Mouse (Mus musculus) kidney, adult 2 months (tissue): ENCODE results near the gene Cpa5. TPM values are rescaled to one million over a fixed set of nuclear protein-coding genes. Genes with fewer than 3 reads are reported as not detected.

ENCODE experiments used
- DNase-seq: peaks from one replicate; pipeline ENCODE4 v3.0.0; 2021
- H3K27ac ChIP-seq: fragments of 200-500 bp; 2 replicates; pipeline ENCODE4 v1.5.1; 2012; ENCODE audit warnings: low read depth, low read length, control low read depth, inconsistent platforms; ENCODE audit not compliant: insufficient read depth
- H3K27me3 ChIP-seq: fragments of 200-500 bp; replicated peaks from 2 replicates; pipeline ENCODE4 v1.6.1; 2012; ENCODE audit warnings: mild to moderate bottlenecking, moderate library complexity, low read length, inconsistent platforms; ENCODE audit not compliant: control insufficient read depth, insufficient read depth
- H3K36me3 ChIP-seq: fragments of 200-500 bp; 2 replicates; pipeline ENCODE4 v1.6.1; 2012; ENCODE audit warnings: mild to moderate bottlenecking, moderate library complexity, low read length, inconsistent platforms; ENCODE audit not compliant: control insufficient read depth, insufficient read depth
- H3K4me1 ChIP-seq: fragments of 200-500 bp; 2 replicates; pipeline ENCODE4 v1.6.1; 2011; ENCODE audit warnings: low read length; ENCODE audit not compliant: control insufficient read depth, insufficient read depth
- H3K4me3 ChIP-seq: fragments of 200-500 bp; 2 replicates; pipeline ENCODE4 v1.5.1; 2011; ENCODE audit warnings: mild to moderate bottlenecking, low read depth, low read length, control low read depth; ENCODE audit not compliant: insufficient read depth
- CTCF ChIP-seq: fragments of 200-500 bp; conservative IDR thresholded peaks from 2 replicates; pipeline ENCODE4 v1.5.1; 2011; ENCODE audit warnings: low read depth, mild to moderate bottlenecking, control low read depth, low read length, moderate library complexity, mixed read lengths; ENCODE audit not compliant: insufficient read depth, insufficient read length
- POLR2A ChIP-seq: fragments of 200-500 bp; IDR thresholded peaks from one replicate; pipeline ENCODE4 v1.6.1; 2011; ENCODE audit warnings: low read depth, low read length, control low read depth
- WGBS: fragments of 180-500 bp; shearing (Covaris S2); methylation state at CpG from one replicate; pipeline ENCODE4 v1.1.7; 2018; 5-methylcytosine and 5-hydroxymethylcytosine counted together
- polyA plus RNA-seq: library from polyadenylated mRNA; depleted of rRNA; stranded (reverse); fragments of >200 nt; gene quantifications from 2 replicates; pipeline ENCODE4 v1.2.3, GENCODE M21; 2012; rRNA removed

The Cpa5 gene
- polyA plus RNA-seq = not detected in 2 replicates

- WGBS = 93% methylated on average over 7 of the region's 7 CpGs
- no peak for DNase-seq
- H3K4me1 ChIP-seq = no peaks in the 10 kb centered on the region
- no peaks in the 10 kb centered on the region for H3K27me3 ChIP-seq
- H3K4me3 ChIP-seq = no peak within 1 kb of the TSS
- no peaks in the 10 kb centered on the region for H3K36me3 ChIP-seq
- no peak within 1 kb of the TSS for H3K27ac ChIP-seq
- no peak for TF ChIP-seq CTCF
- no peak for TF ChIP-seq POLR2A
Measured at GRCm38 (mm10) chr6:30610710-30611109, at the start of gene Cpa5. Gene Cpa5 (plus strand): TSS chr6:30611010.

DNA sequence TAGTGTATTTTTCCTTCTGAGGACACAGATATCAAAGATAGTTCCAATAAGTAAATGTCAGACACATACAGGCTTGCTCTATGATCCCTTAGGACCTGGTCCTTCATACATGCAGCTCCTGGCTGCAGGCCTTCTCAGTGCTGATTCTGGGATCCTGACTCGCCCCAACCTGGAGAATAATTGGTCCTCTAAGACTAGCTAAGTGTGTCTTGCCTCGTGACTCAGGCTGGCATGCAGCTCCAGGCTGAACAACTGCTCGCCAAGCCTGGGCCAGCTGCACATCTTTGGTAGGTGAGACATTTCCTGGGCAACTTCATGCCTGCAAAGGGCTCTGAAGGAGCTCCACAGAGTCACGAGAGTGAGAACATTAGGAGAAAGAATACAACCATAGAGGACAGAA lies 48.7 kb upstream of the Cpa5 start:
- Histone ChIP-seq H3K27ac (no peak overlapping the region), H3K27me3 (no peaks in the 10 kb centered on the region), H3K4me3 (no peak overlapping the region), H3K4me1 (no peaks in the 10 kb centered on the region), H3K36me3 (no peaks in the 10 kb centered on the region)
- DNase-seq = no peak
- TF ChIP-seq CTCF (no peak), POLR2A (no peak)
- WGBS = 82% methylated on average over 4 of the region's 4 CpGs

DNA sequence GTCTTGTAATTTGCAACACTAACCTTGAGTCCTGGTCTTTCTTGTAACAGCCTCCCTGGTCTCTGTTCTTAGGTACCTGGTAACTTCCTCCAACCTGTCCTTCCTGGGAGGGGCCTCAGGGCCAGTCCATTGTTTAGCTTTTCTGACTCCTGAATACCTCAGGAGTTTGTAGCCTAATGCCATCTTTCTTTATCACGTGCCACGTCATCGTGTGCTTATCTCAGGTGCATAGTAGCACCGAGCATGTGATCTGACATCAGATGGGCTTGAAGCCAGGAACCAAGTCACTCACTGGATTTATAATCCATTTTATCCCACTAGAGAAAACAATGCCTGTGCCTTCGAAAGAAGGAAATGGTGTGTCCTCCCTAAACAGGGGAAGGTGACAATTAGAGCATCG lies 47.2 kb upstream of the Cpa5 start:
- no peak overlapping the region for H3K27ac ChIP-seq
- TF ChIP-seq POLR2A = no peak
- TF ChIP-seq CTCF = no peak
- H3K36me3 ChIP-seq = no peaks in the 10 kb centered on the region
- H3K4me3 ChIP-seq = no peak overlapping the region
- DNase-seq = no peak
- H3K27me3 ChIP-seq = no peaks in the 10 kb centered on the region
- H3K4me1 ChIP-seq = no peaks in the 10 kb centered on the region
- WGBS = 64% methylated on average over 6 of the region's 6 CpGs

DNA sequence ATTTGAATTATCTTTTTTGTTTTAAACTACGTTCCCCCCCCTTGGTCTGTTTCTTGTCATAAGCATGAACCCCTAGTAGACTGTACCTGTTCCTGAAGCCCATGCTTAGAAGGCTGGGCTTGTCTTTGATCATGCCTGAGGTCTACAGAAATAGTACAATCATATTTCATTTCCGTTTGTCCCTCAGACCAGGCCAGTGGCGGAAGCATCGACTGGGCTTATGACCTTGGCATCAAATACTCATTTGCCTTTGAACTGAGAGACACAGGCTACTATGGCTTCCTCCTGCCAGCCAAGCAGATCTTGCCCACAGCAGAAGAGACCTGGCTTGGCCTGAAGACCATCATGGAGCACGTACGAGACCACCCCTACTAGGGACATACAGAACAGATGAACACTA lies 46.8 kb upstream of the Cpa5 start:
- Histone ChIP-seq H3K27me3 (no peaks in the 10 kb centered on the region), H3K4me3 (no peak overlapping the region), H3K27ac (no peak overlapping the region), H3K36me3 (no peaks in the 10 kb centered on the region), H3K4me1 (no peaks in the 10 kb centered on the region)
- TF ChIP-seq CTCF (no peak), POLR2A (no peak)
- WGBS = 88% methylated on average over 6 of the region's 6 CpGs
- no peak for DNase-seq

DNA sequence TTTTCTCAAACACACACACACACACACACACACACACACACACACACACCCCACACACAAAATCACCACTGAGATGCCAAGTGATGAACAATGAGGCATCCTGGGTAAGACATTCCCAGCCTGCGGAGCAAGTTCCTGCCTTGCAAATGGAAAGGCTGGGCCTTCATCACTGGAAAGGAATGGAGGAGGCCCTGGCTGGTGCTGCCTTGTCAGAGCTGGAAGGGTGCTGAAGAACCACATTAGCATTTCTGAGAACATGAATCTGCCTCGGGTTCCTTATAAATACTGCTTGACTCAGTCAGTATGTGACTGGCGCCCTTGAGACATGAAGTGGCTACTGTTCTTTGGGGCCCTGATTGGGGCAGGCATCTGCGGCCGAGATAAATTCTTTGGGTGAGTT lies 42.7 kb upstream of the Cpa5 start, which contains the start of gene Cpa4:
Cpa4 (plus strand) TSS at position 301 of the 400 bp plus-strand sequence.
- Histone ChIP-seq H3K27ac (no peak within 1 kb of the TSS), H3K27me3 (no peaks in the 10 kb centered on the region), H3K36me3 (no peaks in the 10 kb centered on the region), H3K4me3 (no peak within 1 kb of the TSS), H3K4me1 (no peaks in the 10 kb centered on the region)
- DNase-seq = no peak
- WGBS = 78% methylated on average over 5 of the region's 5 CpGs
- no peak for TF ChIP-seq POLR2A
- TF ChIP-seq CTCF = no peak

DNA sequence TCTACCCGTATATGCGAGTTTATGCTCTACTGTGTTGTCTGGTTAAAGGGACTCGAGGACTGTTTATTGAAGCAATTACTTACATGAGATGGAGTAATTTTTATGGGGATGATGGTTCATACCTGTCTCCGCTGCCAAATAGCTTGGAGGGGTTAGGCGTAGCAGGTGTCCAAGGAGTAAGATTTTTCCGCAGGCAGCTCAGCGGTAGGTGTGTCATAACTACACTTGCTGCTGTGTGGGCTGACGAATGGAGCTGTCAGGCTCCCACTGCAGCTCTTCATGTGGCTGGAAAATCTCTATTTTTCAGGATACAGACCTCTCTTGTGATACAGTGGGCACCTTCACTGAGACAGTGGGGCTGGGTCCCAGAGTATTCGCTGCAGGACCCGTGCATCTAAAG lies 41.5 kb upstream of the Cpa5 start:
- H3K27me3 ChIP-seq = no peaks in the 10 kb centered on the region

DNA sequence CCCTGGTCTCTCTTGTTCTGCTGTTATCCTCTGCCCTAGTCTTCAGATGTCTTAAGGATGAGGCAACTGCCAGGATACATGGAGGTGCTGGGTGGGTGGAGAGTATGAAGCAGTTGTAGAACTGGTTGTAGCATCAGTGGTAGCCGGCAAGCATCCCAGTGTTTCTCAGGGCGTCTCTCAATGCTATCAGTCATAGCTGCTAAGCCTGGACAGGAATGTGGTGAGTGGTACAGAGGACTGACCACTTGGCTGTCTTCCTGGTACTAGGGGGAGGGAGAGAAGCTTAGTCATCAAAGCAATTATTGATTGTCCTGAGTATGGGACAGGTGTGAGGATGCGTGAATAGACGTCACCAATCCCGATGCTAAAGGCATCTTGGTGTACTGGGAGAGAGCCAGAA lies 40.8 kb upstream of the Cpa5 start:
- Histone ChIP-seq H3K4me3 (no peak overlapping the region), H3K4me1 (no peaks in the 10 kb centered on the region), H3K27ac (no peak overlapping the region), H3K27me3 (no peaks in the 10 kb centered on the region), H3K36me3 (no peaks in the 10 kb centered on the region)
- TF ChIP-seq POLR2A = no peak
- WGBS = 94% methylated on average over 5 of the region's 5 CpGs
- no peak for DNase-seq

More for the DNA sequence above, 41.5 kb upstream of the Cpa5 start:
- 89% methylated on average over 10 of the region's 10 CpGs for WGBS
- no peak overlapping the region for H3K4me3 ChIP-seq
- H3K27ac ChIP-seq = no peak overlapping the region
- TF ChIP-seq CTCF (no peak), POLR2A (no peak)
- no peaks in the 10 kb centered on the region for H3K4me1 ChIP-seq
- DNase-seq = no peak
- H3K36me3 ChIP-seq = no peaks in the 10 kb centered on the region
